In genomic region chr3:88513546-88514115, GRCm38 (mm10) we compare ENCODE assay signal across 14 mouse cellular contexts. TPM values are rescaled to one million over a fixed set of nuclear protein-coding genes. Genes with fewer than 3 reads are reported as not detected.
A peak's percentile ranks its signal among the peaks of the same experiment; 100 is the strongest.
DNase-seq lines count a peak whose midpoint lies in the region; ATAC-seq and TF ChIP-seq lines count a peak whose summit lies in the region.
"Had no signal": no experiment of that assay in that cellular context is flagged by ENCODE, and none has a peak within 500 bp of the region (broad histone marks: within the 10 kb centered on the region; RNA-seq: fewer than 3 reads in every experiment).

No protein-coding gene starts in this region.

- H3K4me1 ChIP-seq in kidney, embryonic 15.5 days: peaks cover 55% of the 10 kb centered on the region
- peaks cover 14% of the 10 kb centered on the region; the same call in 1 of the 2 replicates for H3K4me1 ChIP-seq in kidney, adult 2 months (ENCODE audit: control insufficient read depth, insufficient read depth, low read length)
- peaks cover 33% of the 10 kb centered on the region for H3K4me1 ChIP-seq in heart, postnatal 0 days (ENCODE audit: control insufficient read depth, insufficient read depth)
- peaks cover 27% of the 10 kb centered on the region for H3K4me1 ChIP-seq in midbrain, embryonic 15.5 days

- ATAC-seq in kidney, embryonic 15.5 days (replicated peaks; ENCODE audit: low FRiP score): no peak
- ATAC-seq in CD4-positive, CD25-positive, alpha-beta regulatory T cell, adult 4 months: peak; percentile 8
- no peak for ATAC-seq in heart, postnatal 0 days (ENCODE audit: insufficient read depth, low read depth)
- ATAC-seq in midbrain, embryonic 15.5 days (replicated peaks): no peak
- ATAC-seq: midbrain, embryonic 16.5 days had no signal

- WGBS in kidney, embryonic 15.5 days: 70% methylated on average over 7 of the region's 7 CpGs
- WGBS in kidney, adult 2 months: 59% methylated on average over 7 of the region's 7 CpGs
- 78% methylated on average over 7 of the region's 7 CpGs for WGBS in heart, postnatal 0 days
- 82% methylated on average over 7 of the region's 7 CpGs for WGBS in midbrain, embryonic 15.5 days

- no peaks in the 10 kb centered on the region for H3K27me3 ChIP-seq in kidney, embryonic 15.5 days
- no peaks in the 10 kb centered on the region for H3K27me3 ChIP-seq in kidney, adult 2 months (replicated peaks; ENCODE audit: control insufficient read depth, insufficient read depth, low read length)
- no peaks in the 10 kb centered on the region for H3K27me3 ChIP-seq in heart, postnatal 0 days (ENCODE audit: control insufficient read depth, insufficient read depth, low read length)
- H3K27me3 ChIP-seq in myocyte (ENCODE audit: control insufficient read depth, insufficient read depth, insufficient read length): no peaks in the 10 kb centered on the region
- H3K27me3 ChIP-seq in midbrain, embryonic 15.5 days (replicated peaks): no peaks in the 10 kb centered on the region
- H3K27me3 ChIP-seq: hindbrain, embryonic 12.5 days had no signal

- no peaks in the 10 kb centered on the region for H3K9me3 ChIP-seq in kidney, embryonic 15.5 days (replicated peaks)
- no peaks in the 10 kb centered on the region for H3K9me3 ChIP-seq in heart, postnatal 0 days (replicated peaks; ENCODE audit: control insufficient read depth, low read length)
- no peaks in the 10 kb centered on the region for H3K9me3 ChIP-seq in midbrain, embryonic 15.5 days
- H3K9me3 ChIP-seq: forebrain, embryonic 12.5 days; hindbrain, embryonic 12.5 days had no signal

- no peak overlapping the region for H3ac ChIP-seq in myocyte (ENCODE audit: control insufficient read depth, insufficient read length)

- no peak for TF ChIP-seq CTCF in kidney, adult 2 months (conservative IDR thresholded peaks at IDR 0.05; ENCODE audit: insufficient read depth, insufficient read length, low read depth, low read length)
- no peak for TF ChIP-seq CTCF in heart, postnatal 0 days (IDR thresholded peaks at IDR 0.05; ENCODE audit: low read depth)

- H3K4me3 ChIP-seq in kidney, embryonic 15.5 days (replicated peaks): no peak overlapping the region
- no peak overlapping the region for H3K4me3 ChIP-seq in kidney, adult 2 months (ENCODE audit: insufficient read depth, low read depth, low read length)
- H3K4me3 ChIP-seq in heart, postnatal 0 days (ENCODE audit: low read depth, low read length): no peak overlapping the region
- H3K4me3 ChIP-seq in myocyte: peak overlapping the region; percentile 5
- H3K4me3 ChIP-seq in midbrain, embryonic 15.5 days: no peak overlapping the region
- H3K4me3 ChIP-seq: forebrain, embryonic 12.5 days; hindbrain, embryonic 12.5 days had no signal

- no peak for TF ChIP-seq POLR2A in kidney, adult 2 months (IDR thresholded peaks at IDR 0.05; ENCODE audit: low read depth, low read length)
- no peak for TF ChIP-seq POLR2A in myocyte (IDR thresholded peaks at IDR 0.05; ENCODE audit: insufficient read length, low read depth)

- TF ChIP-seq EP300 in heart, postnatal 0 days (IDR thresholded peaks at IDR 0.05; ENCODE audit: low read depth): no peak

- no peaks in the 10 kb centered on the region for H3K79me2 ChIP-seq in myocyte (ENCODE audit: control insufficient read depth, insufficient read depth)

- no peak overlapping the region for H3K4me2 ChIP-seq in kidney, embryonic 15.5 days
- H3K4me2 ChIP-seq in heart, postnatal 0 days (ENCODE audit: low read depth, low read length): no peak overlapping the region; the same call in 1 of the 2 replicates
- peak overlapping the region; percentile 71 for H3K4me2 ChIP-seq in myocyte (ENCODE audit: low read depth)
- no peak overlapping the region for H3K4me2 ChIP-seq in midbrain, embryonic 15.5 days
- H3K4me2 ChIP-seq: forebrain, embryonic 12.5 days; hindbrain, embryonic 12.5 days had no signal

- H3K27ac ChIP-seq in kidney, embryonic 15.5 days: 0 out of 2 replicates have a peak overlapping the region, but pooled peaks have one; percentile 19
- no peak overlapping the region for H3K27ac ChIP-seq in kidney, adult 2 months (ENCODE audit: insufficient read depth, low read depth, low read length)
- peak overlapping the region; percentile 36 for H3K27ac ChIP-seq in heart, postnatal 0 days (ENCODE audit: low read depth)
- no peak overlapping the region for H3K27ac ChIP-seq in midbrain, embryonic 15.5 days
- H3K27ac ChIP-seq: forebrain, embryonic 12.5 days had no signal

- H3K9ac ChIP-seq in kidney, embryonic 15.5 days: no peak overlapping the region
- H3K9ac ChIP-seq in heart, postnatal 0 days (replicated peaks; ENCODE audit: low read depth, low read length): 0 out of 2 replicates have a peak overlapping the region, but pooled peaks have one; percentile 17
- H3K9ac ChIP-seq in midbrain, embryonic 15.5 days: no peak overlapping the region
- H3K9ac ChIP-seq: forebrain, embryonic 12.5 days had no signal

- no peaks in the 10 kb centered on the region for H3K36me3 ChIP-seq in kidney, embryonic 15.5 days
- H3K36me3 ChIP-seq in kidney, adult 2 months (ENCODE audit: control insufficient read depth, insufficient read depth, low read length): no peaks in the 10 kb centered on the region
- no peaks in the 10 kb centered on the region for H3K36me3 ChIP-seq in heart, postnatal 0 days (replicated peaks; ENCODE audit: control insufficient read depth, insufficient read depth, low read length)
- no peaks in the 10 kb centered on the region for H3K36me3 ChIP-seq in myocyte (ENCODE audit: control insufficient read depth, insufficient read depth)
- H3K36me3 ChIP-seq in midbrain, embryonic 15.5 days (replicated peaks): no peaks in the 10 kb centered on the region
- H3K36me3 ChIP-seq: forebrain, embryonic 12.5 days; hindbrain, embryonic 12.5 days had no signal

- no peak for DNase-seq in kidney, adult 2 months
- DNase-seq in heart, postnatal 0 days (ENCODE audit: low spot score): no peak
- DNase-seq in ovary, adult 18-20 months (ENCODE audit: low spot score): no peak
- no peak for DNase-seq in cerebellum, adult 11-12 months
- DNase-seq: cerebellum, adult 11 months; layer of hippocampus, adult 9-11 months; right cerebral cortex, postnatal 25 days had no signal

TF ChIP-seq in myocyte, 11 proteins besides CTCF, POLR2A, EP300 and RAD21:
- peak; percentile 27 for TF ChIP-seq POLR2AphosphoS2 (IDR thresholded peaks at IDR 0.05; ENCODE audit: insufficient read length, low read depth)
- no peak for TF ChIP-seq USF1 (IDR thresholded peaks at IDR 0.05; ENCODE audit: low read depth)
TF ChIP-seq in myocyte: peak in this region for 1.

RNA-seq across cellular contexts. Expression of gene Lmna, which starts 3.9 kb away (rescaled TPM):
- polyA plus RNA-seq in kidney, embryonic 15.5 days (2015; fragmentation: Nextera tagmentation; extraction: Ambion mirVana): 89.2 and 92.0 TPM in 2 replicates
- 55.2 and 73.2 TPM in 2 replicates for polyA plus RNA-seq in kidney, adult 2 months (2012; rRNA removed)
- polyA plus RNA-seq in CD4-positive, CD25-positive, alpha-beta regulatory T cell, adult 4 months (2017; shearing (Covaris generic)): 1 to 10 TPM; 5.0 to 5.1 TPM
- total RNA-seq in heart, postnatal 0 days (2014; rRNA removed; ENCODE audit: low replicate concordance): 156 and 210 TPM in 2 replicates
- 109 and 122 TPM in 2 replicates for polyA plus RNA-seq in heart, postnatal 0 days (2015; fragmentation: Nextera tagmentation; extraction: Ambion mirVana)
- polyA plus RNA-seq in myocyte (2012; fragmentation: generic; extraction: Trizol): 954 TPM
- 51.1 and 51.6 TPM in 2 replicates for polyA plus RNA-seq in midbrain, embryonic 15.5 days (2015; fragmentation: Nextera tagmentation; extraction: Ambion mirVana)

RNA-seq across cellular contexts. Expression of gene Mex3a, which starts 18.6 kb away (rescaled TPM):
- polyA plus RNA-seq in kidney, embryonic 15.5 days (2015; fragmentation: Nextera tagmentation; extraction: Ambion mirVana): 20.9 and 22.0 TPM in 2 replicates
- polyA plus RNA-seq in kidney, adult 2 months (2012; rRNA removed): 0.61 and 0.63 TPM in 2 replicates
- 1 to 10 TPM in 1 of 2 experiments, under 1 TPM in 1; 0.60 to 1.5 TPM for polyA plus RNA-seq in CD4-positive, CD25-positive, alpha-beta regulatory T cell, adult 4 months (2017; shearing (Covaris generic))
- total RNA-seq in heart, postnatal 0 days (2014; rRNA removed; ENCODE audit: low replicate concordance): 6.0 and 9.7 TPM in 2 replicates
- 2.6 and 2.7 TPM in 2 replicates for polyA plus RNA-seq in heart, postnatal 0 days (2015; fragmentation: Nextera tagmentation; extraction: Ambion mirVana)
- polyA plus RNA-seq in myocyte (2012; fragmentation: generic; extraction: Trizol): 8.1 TPM
- 37.0 and 37.7 TPM in 2 replicates for polyA plus RNA-seq in midbrain, embryonic 15.5 days (2015; fragmentation: Nextera tagmentation; extraction: Ambion mirVana)

RNA-seq across cellular contexts. Expression of gene Rab25, which starts 34.5 kb away (rescaled TPM):
- polyA plus RNA-seq in kidney, embryonic 15.5 days (2015; fragmentation: Nextera tagmentation; extraction: Ambion mirVana): 15.1 and 17.4 TPM in 2 replicates
- 50.1 and 50.9 TPM in 2 replicates for polyA plus RNA-seq in kidney, adult 2 months (2012; rRNA removed)
- not detected for polyA plus RNA-seq in CD4-positive, CD25-positive, alpha-beta regulatory T cell, adult 4 months (2017; shearing (Covaris generic))
- total RNA-seq in heart, postnatal 0 days (2014; rRNA removed; ENCODE audit: low replicate concordance): 0.39 and 2.5 TPM in 2 replicates
- polyA plus RNA-seq in heart, postnatal 0 days (2015; fragmentation: Nextera tagmentation; extraction: Ambion mirVana): 0.16 TPM in 1 of 2 replicates, not detected in the other
- polyA plus RNA-seq in myocyte (2012; fragmentation: generic; extraction: Trizol): 0.13 TPM
- 0.41 and 1.3 TPM in 2 replicates for polyA plus RNA-seq in midbrain, embryonic 15.5 days (2015; fragmentation: Nextera tagmentation; extraction: Ambion mirVana)

RNA-seq across cellular contexts. Expression of gene Lamtor2, which starts 39.2 kb away (rescaled TPM):
- 167 and 173 TPM in 2 replicates for polyA plus RNA-seq in kidney, embryonic 15.5 days (2015; fragmentation: Nextera tagmentation; extraction: Ambion mirVana)
- 247 and 277 TPM in 2 replicates for polyA plus RNA-seq in kidney, adult 2 months (2012; rRNA removed)
- polyA plus RNA-seq in CD4-positive, CD25-positive, alpha-beta regulatory T cell, adult 4 months (2017; shearing (Covaris generic)): 100 to 1,000 TPM; 197 to 234 TPM
- 3.6 and 34.6 TPM in 2 replicates for total RNA-seq in heart, postnatal 0 days (2014; rRNA removed; ENCODE audit: low replicate concordance)
- polyA plus RNA-seq in heart, postnatal 0 days (2015; fragmentation: Nextera tagmentation; extraction: Ambion mirVana): 131 and 136 TPM in 2 replicates
- polyA plus RNA-seq in myocyte (2012; fragmentation: generic; extraction: Trizol): 165 TPM
- 206 and 232 TPM in 2 replicates for polyA plus RNA-seq in midbrain, embryonic 15.5 days (2015; fragmentation: Nextera tagmentation; extraction: Ambion mirVana)

RNA-seq across cellular contexts. Expression of gene Ubqln4, which starts 39.9 kb away (rescaled TPM):
- 54.0 and 57.9 TPM in 2 replicates for polyA plus RNA-seq in kidney, embryonic 15.5 days (2015; fragmentation: Nextera tagmentation; extraction: Ambion mirVana)
- polyA plus RNA-seq in kidney, adult 2 months (2012; rRNA removed): 59.9 and 63.5 TPM in 2 replicates
- 10 to 100 TPM; 11.9 to 12.0 TPM for polyA plus RNA-seq in CD4-positive, CD25-positive, alpha-beta regulatory T cell, adult 4 months (2017; shearing (Covaris generic))
- 74.9 and 82.4 TPM in 2 replicates for total RNA-seq in heart, postnatal 0 days (2014; rRNA removed; ENCODE audit: low replicate concordance)
- polyA plus RNA-seq in heart, postnatal 0 days (2015; fragmentation: Nextera tagmentation; extraction: Ambion mirVana): 18.3 and 19.0 TPM in 2 replicates
- 44.9 TPM for polyA plus RNA-seq in myocyte (2012; fragmentation: generic; extraction: Trizol)
- 45.9 and 48.0 TPM in 2 replicates for polyA plus RNA-seq in midbrain, embryonic 15.5 days (2015; fragmentation: Nextera tagmentation; extraction: Ambion mirVana)

Comparison
In these comparisons a context has a peak if more than half of its experiments do, and no peak if none do; other contexts are left out.
1. H3K27ac ChIP-seq: peak in kidney, embryonic 15.5 days (single experiment) and heart, postnatal 0 days (single experiment); none in kidney, adult 2 months (single experiment) and midbrain, embryonic 15.5 days (single experiment).